Mouse (Mus musculus): ENCODE measurements around the gene Pold2. TPM values are rescaled to one million over a fixed set of nuclear protein-coding genes. Genes with fewer than 3 reads are reported as not detected.
"Not testable (repeated sequence)": the region's sequence is repeated elsewhere in the genome, so short reads cannot be mapped to it uniquely, and the experiment has no call there.

The Pold2 gene
- polyA plus RNA-seq, 1 experiment from 2014 or later, result 160 TPM

DNA sequence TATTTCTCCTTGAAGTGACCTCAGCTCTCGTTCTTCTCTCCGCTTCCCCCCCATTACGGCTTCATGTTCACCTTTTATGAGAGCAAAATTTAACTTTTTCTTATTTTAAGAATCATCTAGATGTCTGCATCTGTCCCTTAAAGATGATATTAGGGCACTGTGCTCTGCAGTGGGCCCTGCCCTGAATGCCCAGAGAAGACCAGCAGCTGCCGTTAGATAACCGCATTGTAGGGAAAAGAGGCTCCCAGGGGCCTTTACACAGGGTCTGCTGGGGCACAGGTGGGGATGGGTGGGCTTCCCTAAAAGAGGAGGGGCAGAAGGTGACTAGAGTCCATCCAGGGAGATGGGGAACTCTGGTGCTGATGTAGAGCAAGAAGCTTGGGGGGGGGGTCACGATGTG, 15.7 kb upstream of the Pold2 start:
- DNase-seq (ENCODE audit: low spot score), result no peak
- Histone ChIP-seq H3K36me3 (no peaks in the 10 kb centered on the region), H3K27me3 (ENCODE audit: low read depth, poor library complexity, severe bottlenecking) (peaks cover 33% of the 10 kb centered on the region), H3K9me3 (replicated peaks) (no peaks in the 10 kb centered on the region), H3K27ac (replicated peaks) (no peak overlapping the region; the same call in 1 of the 2 replicates), H3K4me3 (no peak overlapping the region), H3K4me1 (peaks cover 60% of the 10 kb centered on the region)
- 79% methylated on average over 6 of the region's 6 CpGs for WGBS

DNA sequence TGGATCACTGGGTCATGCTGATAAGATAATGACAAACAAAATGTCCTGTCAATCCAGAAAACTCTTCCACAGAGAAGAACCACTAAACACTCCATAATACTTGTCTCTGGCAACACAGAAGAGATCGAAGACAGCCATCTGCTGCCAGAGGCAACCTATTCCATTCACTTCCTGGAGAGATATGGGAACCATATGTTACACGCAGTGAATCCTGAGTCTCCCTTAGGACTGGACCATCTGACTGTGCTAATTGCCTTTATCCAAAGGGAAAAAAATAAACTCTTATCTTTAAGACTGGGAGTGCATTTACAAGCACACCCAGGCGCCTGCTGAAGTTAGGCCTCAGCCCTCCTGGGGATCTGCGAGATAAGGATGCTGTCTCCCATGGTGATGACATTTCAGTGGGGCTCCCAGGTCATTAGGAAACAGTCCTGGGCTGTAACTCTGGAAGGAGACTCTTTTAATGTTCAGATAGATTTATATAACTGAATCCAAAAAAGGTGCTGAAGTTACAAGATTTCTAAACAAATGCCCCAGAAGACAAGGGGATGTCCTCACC, 14.8 kb upstream of the Pold2 start:
- no peaks in the 10 kb centered on the region for H3K9me3 ChIP-seq (replicated peaks)
- peak overlapping the region; percentile 70; the same call in 1 of the 2 replicates for H3K27ac ChIP-seq (replicated peaks)
- WGBS, result 56% methylated on average over 4 of the region's 4 CpGs
- H3K36me3 ChIP-seq, result no peaks in the 10 kb centered on the region
- peaks cover 24% of the 10 kb centered on the region for H3K27me3 ChIP-seq (ENCODE audit: low read depth, poor library complexity, severe bottlenecking)
- H3K4me3 ChIP-seq, result no peak overlapping the region
- DNase-seq (ENCODE audit: low spot score), result no peak
- peaks cover 60% of the 10 kb centered on the region for H3K4me1 ChIP-seq

DNA sequence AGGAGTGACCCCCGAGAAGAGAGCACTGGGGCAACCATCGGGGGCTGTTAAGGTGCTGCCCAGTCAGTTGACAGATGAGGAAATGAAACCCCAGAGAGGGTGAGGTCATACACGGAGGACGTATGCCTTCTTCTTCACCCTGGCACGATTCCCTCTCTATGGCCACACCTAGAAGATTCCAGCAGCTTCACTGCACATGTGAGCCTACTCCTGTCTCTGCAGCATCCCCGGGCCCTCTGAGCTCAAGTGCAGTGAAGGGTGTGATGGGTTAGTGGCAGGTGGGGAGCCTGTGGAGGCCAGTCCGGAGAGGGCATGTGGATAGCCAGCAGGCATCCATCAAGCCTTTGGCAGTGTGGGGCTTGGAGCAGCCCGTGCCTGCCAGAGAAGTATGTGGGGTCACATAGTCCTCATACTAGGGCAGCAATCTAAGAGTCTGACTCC, 14.1 kb upstream of the Pold2 start:
- Histone ChIP-seq H3K4me1 (peaks cover 60% of the 10 kb centered on the region), H3K27me3 (ENCODE audit: low read depth, poor library complexity, severe bottlenecking) (peaks cover 17% of the 10 kb centered on the region), H3K27ac (replicated peaks) (peak overlapping the region; percentile 70), H3K4me3 (no peak overlapping the region), H3K36me3 (no peaks in the 10 kb centered on the region), H3K9me3 (replicated peaks) (no peaks in the 10 kb centered on the region)
- WGBS, result 74% methylated on average over 8 of the region's 8 CpGs
- DNase-seq (ENCODE audit: low spot score), result no peak

DNA sequence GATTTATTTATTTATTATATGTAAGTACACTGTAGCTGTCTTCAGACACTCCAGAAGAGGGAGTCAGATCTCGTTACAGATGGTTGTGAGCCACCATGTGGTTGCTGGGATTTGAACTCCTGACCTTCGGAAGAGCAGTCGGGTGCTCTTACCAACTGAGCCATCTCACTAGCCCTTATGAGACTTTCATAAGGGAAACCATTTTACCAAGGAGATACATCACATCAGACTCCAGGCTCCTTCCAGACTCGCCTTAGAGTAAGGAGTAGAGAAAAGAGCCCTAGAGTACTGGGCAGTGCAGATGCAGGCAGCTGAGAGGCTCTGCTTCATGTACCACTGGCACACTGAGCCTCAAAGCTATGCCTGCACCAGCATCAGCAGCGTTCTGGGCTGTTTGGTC, 10.5 kb upstream of the Pold2 start:
- not testable (repeated sequence) for H3K9me3 ChIP-seq (replicated peaks); H3K27ac ChIP-seq (replicated peaks); DNase-seq (ENCODE audit: low spot score); H3K4me3 ChIP-seq; H3K36me3 ChIP-seq; H3K27me3 ChIP-seq (ENCODE audit: low read depth, poor library complexity, severe bottlenecking)
- H3K4me1 ChIP-seq, result peaks cover 62% of the 10 kb centered on the region
- WGBS, result 79% methylated on average over 5 of the region's 5 CpGs

DNA sequence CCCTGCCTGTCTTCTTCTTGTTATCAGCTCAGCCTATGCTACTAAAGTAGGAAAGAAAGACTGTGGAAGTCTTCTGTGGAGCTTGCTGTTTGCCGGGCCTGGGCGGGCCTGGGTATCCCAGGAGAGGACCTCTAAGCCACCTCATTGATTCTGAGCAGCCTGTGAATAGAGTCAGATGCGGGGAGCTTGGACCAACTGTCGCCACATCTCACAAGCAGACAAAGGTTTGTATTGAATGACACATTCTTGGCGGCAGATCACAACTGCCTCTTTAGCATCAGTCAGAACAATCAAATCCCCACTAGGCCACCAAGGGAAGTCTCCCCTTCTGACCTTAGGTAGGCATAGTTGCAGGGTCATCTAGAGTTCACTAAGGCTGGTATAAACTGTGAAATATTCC, 9.2 kb upstream of the Pold2 start:
- Histone ChIP-seq H3K27me3 (ENCODE audit: low read depth, poor library complexity, severe bottlenecking) (no peaks in the 10 kb centered on the region), H3K27ac (replicated peaks) (peak overlapping the region; percentile 82), H3K4me1 (peaks cover 50% of the 10 kb centered on the region), H3K4me3 (no peak overlapping the region), H3K9me3 (replicated peaks) (no peaks in the 10 kb centered on the region), H3K36me3 (no peaks in the 10 kb centered on the region)
- peak; percentile 54 for DNase-seq (ENCODE audit: low spot score)
- WGBS, result 24% methylated on average over 5 of the region's 5 CpGs

GRCm38 (mm10) chr11:5886187-5886586, 8.1 kb upstream of the Pold2 start:
- H3K9me3 ChIP-seq (replicated peaks), result no peaks in the 10 kb centered on the region
- peak overlapping the region; percentile 82 for H3K27ac ChIP-seq (replicated peaks)
- H3K4me1 ChIP-seq, result peaks cover 39% of the 10 kb centered on the region
- 23% methylated on average over 9 of the region's 9 CpGs for whole genome bisulfite sequencing
- no peaks in the 10 kb centered on the region for H3K36me3 ChIP-seq
- H3K4me3 ChIP-seq, result no peak overlapping the region
- no peaks in the 10 kb centered on the region for H3K27me3 ChIP-seq (ENCODE audit: low read depth, poor library complexity, severe bottlenecking)
- DNase-seq (ENCODE audit: low spot score), result peak; percentile 69

- no peak overlapping the region for H3K27ac ChIP-seq (replicated peaks)
- peaks cover 33% of the 10 kb centered on the region for H3K4me1 ChIP-seq
- H3K9me3 ChIP-seq (replicated peaks), result no peaks in the 10 kb centered on the region
- no peaks in the 10 kb centered on the region for H3K36me3 ChIP-seq
- no peak for DNase-seq (ENCODE audit: low spot score)
- 87% methylated on average over 8 of the region's 8 CpGs for WGBS
- no peak overlapping the region for H3K4me3 ChIP-seq
- H3K27me3 ChIP-seq (ENCODE audit: low read depth, poor library complexity, severe bottlenecking), result no peaks in the 10 kb centered on the region
Measured at GRCm38 (mm10) chr11:5882518-5882917, 4.4 kb upstream of the Pold2 start.

- H3K4me1 ChIP-seq, result peaks cover 32% of the 10 kb centered on the region
- no peaks in the 10 kb centered on the region for H3K9me3 ChIP-seq (replicated peaks)
- H3K36me3 ChIP-seq, result peaks cover 19% of the 10 kb centered on the region
- 47% methylated on average over 5 of the region's 5 CpGs for WGBS
- H3K27ac ChIP-seq (replicated peaks), result no peak overlapping the region
- no peak overlapping the region for H3K4me3 ChIP-seq
- no peaks in the 10 kb centered on the region for H3K27me3 ChIP-seq (ENCODE audit: low read depth, poor library complexity, severe bottlenecking)
- DNase-seq (ENCODE audit: low spot score), result peak; percentile 74
Measured at GRCm38 (mm10) chr11:5879905-5880304, 1.8 kb upstream of the Pold2 start.

DNA sequence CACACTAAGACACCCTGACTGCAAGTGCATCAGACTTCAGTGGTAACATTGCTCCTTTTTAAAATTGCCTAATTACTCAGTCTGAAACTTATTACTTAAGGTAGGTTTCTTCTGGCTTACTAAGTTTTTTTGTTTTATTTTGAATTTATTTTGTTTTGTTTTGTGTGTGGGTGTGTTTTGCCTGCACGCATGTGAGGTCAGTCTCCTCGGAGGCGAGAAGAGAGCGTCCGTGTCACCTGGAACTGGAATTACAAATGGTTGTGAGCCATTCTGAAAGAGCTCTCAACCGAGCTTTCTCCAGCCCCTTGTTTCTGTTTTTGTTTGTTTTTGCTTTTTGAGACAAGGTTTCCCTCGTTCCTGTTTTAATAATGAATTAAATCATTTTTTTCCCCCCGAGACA, 569 bp upstream of the Pold2 start:
- H3K27ac ChIP-seq (replicated peaks), result peak overlapping the region; percentile 92
- peaks cover 32% of the 10 kb centered on the region for H3K36me3 ChIP-seq
- no peaks in the 10 kb centered on the region for H3K27me3 ChIP-seq (ENCODE audit: low read depth, poor library complexity, severe bottlenecking)
- peak overlapping the region; percentile 68 for H3K4me3 ChIP-seq
- H3K9me3 ChIP-seq (replicated peaks), result no peaks in the 10 kb centered on the region
- no peak for DNase-seq (ENCODE audit: low spot score)
- WGBS, result 63% methylated on average over 8 of the region's 8 CpGs
- H3K4me1 ChIP-seq, result peaks cover 32% of the 10 kb centered on the region

DNA sequence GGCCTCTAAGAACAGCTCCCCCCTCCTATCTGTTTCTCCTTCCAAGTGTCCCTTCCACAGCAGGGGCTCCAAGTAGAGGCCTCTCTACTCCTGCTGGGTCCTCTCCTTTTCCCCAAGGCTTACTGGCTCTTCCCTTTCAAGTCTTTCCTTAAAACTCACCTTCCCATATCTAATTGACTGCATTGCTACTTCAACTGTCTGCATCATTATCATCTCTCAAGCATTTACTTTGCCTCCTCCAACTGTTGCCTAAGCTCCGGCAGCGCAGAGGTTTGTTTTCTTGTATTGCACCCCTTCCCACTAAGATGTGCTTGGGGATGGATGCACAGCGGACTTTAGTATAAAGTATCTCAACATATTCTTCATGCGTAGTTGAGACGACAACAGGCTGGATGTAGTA, 671 bp downstream of the Pold2 start:
- DNase-seq (ENCODE audit: low spot score), result no peak
- H3K9me3 ChIP-seq (replicated peaks), result no peaks in the 10 kb centered on the region
- 7% methylated on average over 5 of the region's 5 CpGs for WGBS
- peak overlapping the region; percentile 92 for H3K27ac ChIP-seq (replicated peaks)
- peaks cover 44% of the 10 kb centered on the region for H3K36me3 ChIP-seq
- no peaks in the 10 kb centered on the region for H3K27me3 ChIP-seq (ENCODE audit: low read depth, poor library complexity, severe bottlenecking)
- peak overlapping the region; percentile 68 for H3K4me3 ChIP-seq
- peaks cover 32% of the 10 kb centered on the region for H3K4me1 ChIP-seq

DNA sequence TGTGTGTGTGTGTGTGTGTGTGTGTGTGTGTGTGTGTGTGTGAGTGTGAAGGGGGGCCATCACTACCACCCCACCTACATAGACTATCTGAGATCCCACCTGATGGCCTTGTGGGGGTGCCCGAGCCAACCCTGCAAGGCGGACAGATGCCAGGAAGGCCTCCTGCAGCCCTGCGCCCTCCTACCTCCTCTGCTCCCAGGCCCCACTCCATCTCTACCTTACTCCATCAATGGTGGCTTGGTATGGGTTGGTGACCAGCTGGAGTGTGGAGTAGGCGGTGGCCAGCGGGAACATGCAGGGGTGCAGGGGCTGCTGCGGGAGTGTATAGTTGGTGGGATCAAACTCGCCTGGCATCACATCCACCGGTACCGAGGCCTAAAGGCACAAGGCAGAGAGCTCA, 4.9 kb downstream of the Pold2 start:
- Histone ChIP-seq H3K27ac (replicated peaks) (no peak overlapping the region), H3K9me3 (replicated peaks) (no peaks in the 10 kb centered on the region), H3K4me3 (no peak overlapping the region), H3K4me1 (peaks cover 21% of the 10 kb centered on the region), H3K27me3 (ENCODE audit: low read depth, poor library complexity, severe bottlenecking) (no peaks in the 10 kb centered on the region), H3K36me3 (peaks cover 82% of the 10 kb centered on the region)
- no peak for DNase-seq (ENCODE audit: low spot score)
- 97% methylated on average over 9 of the region's 9 CpGs for WGBS

DNA sequence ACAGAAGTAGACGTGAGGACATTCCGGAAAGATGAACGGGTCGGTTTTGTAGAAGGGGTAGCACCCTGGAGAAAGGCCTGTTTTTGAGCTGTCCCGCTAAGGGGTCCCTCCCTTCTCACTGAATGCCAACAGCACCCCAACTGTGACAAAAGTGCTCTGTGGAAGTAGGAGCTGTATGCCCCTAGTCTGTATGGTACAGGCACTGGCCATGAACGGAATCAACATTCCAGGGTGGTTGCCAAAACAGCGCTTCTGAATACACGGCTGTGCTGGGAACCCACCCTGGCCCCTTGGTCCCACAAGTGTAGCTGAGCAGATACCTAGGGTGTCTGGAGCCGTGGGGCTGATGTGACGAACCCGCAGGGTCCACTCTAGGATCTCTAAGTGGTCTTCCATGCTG, 5.4 kb downstream of the Pold2 start:
- H3K27ac ChIP-seq (replicated peaks), result no peak overlapping the region
- H3K4me1 ChIP-seq, result peaks cover 20% of the 10 kb centered on the region
- 93% methylated on average over 11 of the region's 11 CpGs for WGBS
- peaks cover 82% of the 10 kb centered on the region for H3K36me3 ChIP-seq
- no peak for DNase-seq (ENCODE audit: low spot score)
- no peaks in the 10 kb centered on the region for H3K27me3 ChIP-seq (ENCODE audit: low read depth, poor library complexity, severe bottlenecking)
- H3K4me3 ChIP-seq, result no peak overlapping the region
- H3K9me3 ChIP-seq (replicated peaks), result no peaks in the 10 kb centered on the region

DNA sequence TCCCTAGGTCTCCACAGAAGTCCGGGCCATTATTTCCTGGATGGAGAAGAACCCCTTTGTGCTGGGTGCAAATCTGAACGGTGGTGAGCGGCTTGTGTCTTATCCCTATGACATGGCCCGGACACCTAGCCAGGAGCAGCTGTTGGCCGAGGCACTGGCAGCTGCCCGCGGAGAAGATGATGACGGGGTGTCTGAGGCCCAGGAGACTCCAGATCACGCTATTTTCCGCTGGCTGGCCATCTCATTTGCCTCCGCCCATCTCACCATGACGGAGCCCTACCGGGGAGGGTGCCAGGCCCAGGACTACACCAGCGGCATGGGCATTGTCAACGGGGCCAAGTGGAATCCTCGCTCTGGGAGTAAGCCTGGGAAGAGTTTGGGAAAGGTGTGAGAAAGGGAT, 8.0 kb downstream of the Pold2 start:
- no peaks in the 10 kb centered on the region for H3K9me3 ChIP-seq (replicated peaks)
- WGBS, result 95% methylated on average over 16 of the region's 16 CpGs
- H3K27me3 ChIP-seq (ENCODE audit: low read depth, poor library complexity, severe bottlenecking), result no peaks in the 10 kb centered on the region
- H3K36me3 ChIP-seq, result peaks cover 64% of the 10 kb centered on the region
- DNase-seq (ENCODE audit: low spot score), result no peak
- no peak overlapping the region for H3K27ac ChIP-seq (replicated peaks)
- H3K4me1 ChIP-seq, result peaks cover 4% of the 10 kb centered on the region; the same call in 1 of the 2 replicates
- no peak overlapping the region for H3K4me3 ChIP-seq

DNA sequence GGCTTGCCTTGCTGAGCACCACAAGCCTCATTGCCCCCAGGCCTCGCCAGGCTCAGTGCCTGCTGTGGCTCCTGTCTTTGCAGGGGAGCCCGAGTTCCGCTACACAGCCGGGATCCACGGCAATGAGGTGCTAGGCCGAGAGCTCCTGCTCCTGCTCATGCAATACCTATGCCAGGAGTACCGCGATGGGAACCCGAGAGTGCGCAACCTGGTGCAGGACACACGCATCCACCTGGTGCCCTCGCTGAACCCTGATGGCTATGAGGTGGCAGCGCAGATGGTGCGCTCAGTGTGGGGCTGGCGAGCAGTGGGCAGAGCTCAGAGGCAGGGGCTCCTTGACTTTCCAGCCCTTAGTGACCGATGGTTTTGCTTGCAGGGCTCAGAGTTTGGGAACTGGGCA, 8.8 kb downstream of the Pold2 start:
- peaks cover 57% of the 10 kb centered on the region for H3K36me3 ChIP-seq
- WGBS, result 91% methylated on average over 16 of the region's 16 CpGs
- H3K4me3 ChIP-seq, result no peak overlapping the region

More for the DNA sequence above, 8.8 kb downstream of the Pold2 start:
- DNase-seq (ENCODE audit: low spot score), result no peak
- Histone ChIP-seq H3K27ac (replicated peaks) (no peak overlapping the region), H3K9me3 (replicated peaks) (no peaks in the 10 kb centered on the region), H3K27me3 (ENCODE audit: low read depth, poor library complexity, severe bottlenecking) (peaks cover 1% of the 10 kb centered on the region; the same call in 1 of the 2 replicates), H3K4me1 (peaks cover 4% of the 10 kb centered on the region; the same call in 1 of the 2 replicates)
